Mouse (Mus musculus): ENCODE data around the gene Rmnd5a. TPM values are rescaled to one million over a fixed set of nuclear protein-coding genes. Genes with fewer than 3 reads are reported as not detected.

The Rmnd5a gene
- total and polyA plus RNA-seq, 3 experiments = 22.6 to 497 (median 23.3) TPM

DNA sequence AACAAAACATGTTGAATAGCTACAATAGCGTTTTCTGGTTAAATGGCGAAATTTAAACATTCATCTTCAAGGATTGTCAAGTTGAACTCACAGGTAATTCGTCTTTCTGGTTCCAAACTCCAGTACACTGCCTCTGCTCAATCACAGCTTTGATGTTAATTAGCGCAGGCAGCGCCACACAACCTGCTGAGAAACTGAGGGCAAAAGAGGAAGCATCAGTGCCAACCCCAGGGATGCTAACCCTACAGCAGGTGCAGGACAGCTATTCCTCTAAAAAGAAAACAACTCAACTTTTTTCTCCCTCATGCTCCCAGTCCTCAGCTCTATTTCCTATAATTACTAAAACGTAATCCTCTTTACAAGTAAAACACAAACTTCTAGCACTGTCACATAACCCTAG, 43.7 kb downstream of the Rmnd5a start:
- no peaks in the 10 kb centered on the region for H3K9me3 ChIP-seq (replicated peaks; ENCODE audit: insufficient read depth, low read length)
- H3K4me3 ChIP-seq (ENCODE audit: control insufficient read depth in 1 of 2, insufficient read depth in 1 of 2, low read depth in 2 of 2, low read length in 2 of 2) = no peak overlapping the region
- no peak overlapping the region for H3K9ac ChIP-seq (ENCODE audit: control insufficient read depth, low read depth, low read length, poor library complexity, severe bottlenecking)
- peaks cover 0 to 1% of the 10 kb centered on the region in 2 experiments; a peak in 1 of 4 replicates for H3K36me3 ChIP-seq (ENCODE audit: control insufficient read depth in 1 of 2, insufficient read depth in 2 of 2, low read length in 2 of 2)
- H3K79me2 ChIP-seq (ENCODE audit: control insufficient read depth, insufficient read depth, low read length, poor library complexity) = no peaks in the 10 kb centered on the region
- no peak overlapping the region for H3K27ac ChIP-seq (ENCODE audit: control insufficient read depth, low read depth, low read length)
- no peaks in the 10 kb centered on the region for H3K27me3 ChIP-seq (ENCODE audit: control insufficient read depth in 1 of 2, insufficient read depth in 2 of 2, low read length in 2 of 2)
- H3K4me1 ChIP-seq (ENCODE audit: control insufficient read depth in 1 of 2, insufficient read depth in 2 of 2, low read length in 2 of 2) = no peaks in the 10 kb centered on the region
- DNase-seq (ENCODE audit: low read depth, low spot score) = no peak
- TF ChIP-seq BHLHE40 (IDR thresholded peaks at IDR 0.05; ENCODE audit: borderline replicate concordance, low read depth, low read length) (no peak), RAD21 (IDR thresholded peaks at IDR 0.05; ENCODE audit: low read depth, low read length) (no peak), NELFE (IDR thresholded peaks at IDR 0.05; ENCODE audit: low read depth, low read length) (no peak), SIN3A (IDR thresholded peaks at IDR 0.05; ENCODE audit: low read length) (no peak), TCF12 (IDR thresholded peaks at IDR 0.05; ENCODE audit: low read depth, low read length) (no peak), CTCF (IDR thresholded peaks at IDR 0.05 in 2 of 3, conservative IDR thresholded peaks at IDR 0.05 in 1 of 3; ENCODE audit: control insufficient read depth in 1 of 3, insufficient read depth in 1 of 3, low read depth in 2 of 3, low read length in 3 of 3, poor library complexity in 1 of 3, severe bottlenecking in 1 of 3) (no peak), ETS1 (IDR thresholded peaks at IDR 0.05; ENCODE audit: low read depth, low read length) (no peak), MEF2A (IDR thresholded peaks at IDR 0.05; ENCODE audit: extremely low read depth, insufficient replicate concordance, low read depth, low read length, poor library complexity, severe bottlenecking) (no peak), POLR2A (IDR thresholded peaks at IDR 0.05; ENCODE audit: control insufficient read depth in 1 of 2, insufficient read depth in 1 of 2, low read depth in 1 of 2, low read length in 2 of 2, poor library complexity in 1 of 2) (no peak), ZKSCAN1 (IDR thresholded peaks at IDR 0.05; ENCODE audit: low read depth, low read length) (no peak), USF2 (IDR thresholded peaks at IDR 0.05; ENCODE audit: borderline replicate concordance in 1 of 2, insufficient read depth in 1 of 2, low read depth in 1 of 2, low read length in 2 of 2) (no peak), TBP (IDR thresholded peaks at IDR 0.05; ENCODE audit: low read depth, low read length) (no peak), JUND (IDR thresholded peaks at IDR 0.05; ENCODE audit: low read depth, low read length) (no peak)

DNA sequence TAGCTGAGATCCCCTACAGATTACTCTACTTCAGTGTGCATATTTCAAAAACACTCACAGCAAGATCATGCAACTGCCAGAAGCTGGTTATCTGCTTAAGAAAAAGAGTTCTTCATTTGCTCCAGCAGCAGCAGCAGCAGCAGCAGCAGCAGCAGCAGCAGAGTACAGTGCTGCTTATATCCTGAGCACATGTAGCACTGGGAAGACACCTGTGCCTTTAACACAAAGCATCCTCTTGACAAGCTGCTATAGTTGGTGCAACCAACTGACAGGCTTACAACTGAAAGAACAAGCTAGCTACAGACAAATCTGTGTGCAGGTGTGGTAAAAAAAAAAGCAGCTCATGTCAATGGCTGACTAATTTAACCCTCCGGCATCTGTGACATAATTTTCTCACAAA, 44.4 kb downstream of the Rmnd5a start:
- TF ChIP-seq UBTF (IDR thresholded peaks at IDR 0.05; ENCODE audit: borderline replicate concordance, insufficient read depth, low read depth, low read length) = no peak
- no peak for TF ChIP-seq NRF1 (IDR thresholded peaks at IDR 0.05; ENCODE audit: insufficient read depth, low read depth, low read length, poor library complexity, severe bottlenecking)
- TF ChIP-seq ZNF384 (IDR thresholded peaks at IDR 0.05; ENCODE audit: low read depth, low read length) = no peak
- TF ChIP-seq RCOR1 (IDR thresholded peaks at IDR 0.05; ENCODE audit: low read depth, low read length) = no peak
- TF ChIP-seq SIN3A (IDR thresholded peaks at IDR 0.05; ENCODE audit: low read length) = no peak
- TF ChIP-seq HCFC1 (IDR thresholded peaks at IDR 0.05; ENCODE audit: low read depth, low read length) = no peak
- no peak for TF ChIP-seq CTCF (IDR thresholded peaks at IDR 0.05 in 2 of 3, conservative IDR thresholded peaks at IDR 0.05 in 1 of 3; ENCODE audit: control insufficient read depth in 1 of 3, insufficient read depth in 1 of 3, low read depth in 2 of 3, low read length in 3 of 3, poor library complexity in 1 of 3, severe bottlenecking in 1 of 3)
- no peak for TF ChIP-seq POLR2AphosphoS5 (IDR thresholded peaks at IDR 0.05; ENCODE audit: borderline replicate concordance, low read depth, low read length)
- no peak for TF ChIP-seq USF2 (IDR thresholded peaks at IDR 0.05; ENCODE audit: borderline replicate concordance in 1 of 2, insufficient read depth in 1 of 2, low read depth in 1 of 2, low read length in 2 of 2)
- no peak for TF ChIP-seq TCF12 (IDR thresholded peaks at IDR 0.05; ENCODE audit: low read depth, low read length)
- TF ChIP-seq MAFK (IDR thresholded peaks at IDR 0.05; ENCODE audit: borderline replicate concordance, low read depth, low read length) = no peak
- peaks cover 0 to 1% of the 10 kb centered on the region in 2 experiments; a peak in 1 of 4 replicates for H3K36me3 ChIP-seq (ENCODE audit: control insufficient read depth in 1 of 2, insufficient read depth in 2 of 2, low read length in 2 of 2)
- no peak for DNase-seq (ENCODE audit: low read depth, low spot score)
- no peak overlapping the region for H3K9ac ChIP-seq (ENCODE audit: control insufficient read depth, low read depth, low read length, poor library complexity, severe bottlenecking)
- H3K4me3 ChIP-seq (ENCODE audit: control insufficient read depth in 1 of 2, insufficient read depth in 1 of 2, low read depth in 2 of 2, low read length in 2 of 2) = no peak overlapping the region
- no peaks in the 10 kb centered on the region for H3K79me2 ChIP-seq (ENCODE audit: control insufficient read depth, insufficient read depth, low read length, poor library complexity)
- no peaks in the 10 kb centered on the region for H3K27me3 ChIP-seq (ENCODE audit: control insufficient read depth in 1 of 2, insufficient read depth in 2 of 2, low read length in 2 of 2)
- no peaks in the 10 kb centered on the region for H3K9me3 ChIP-seq (replicated peaks; ENCODE audit: insufficient read depth, low read length)
- no peaks in the 10 kb centered on the region for H3K4me1 ChIP-seq (ENCODE audit: control insufficient read depth in 1 of 2, insufficient read depth in 2 of 2, low read length in 2 of 2)
- no peak overlapping the region for H3K27ac ChIP-seq (ENCODE audit: control insufficient read depth, low read depth, low read length)
